Mouse (Mus musculus) spleen, adult 2 months (tissue): ENCODE data around the gene Spc24.

ENCODE experiments used
- CTCF ChIP-seq: fragments of 200-500 bp; IDR thresholded peaks from 2 replicates; pipeline ENCODE4 v1.5.1; 2011; ENCODE audit warnings: mild to moderate bottlenecking, inconsistent platforms; ENCODE audit not compliant: insufficient read depth, insufficient read length, insufficient replicate concordance; ENCODE audit errors: extremely low read depth
- POLR2A ChIP-seq: fragments of 200-500 bp; IDR thresholded peaks from 2 replicates; pipeline ENCODE4 v1.6.1; 2011; ENCODE audit warnings: low read depth, low read length, inconsistent platforms

DNA sequence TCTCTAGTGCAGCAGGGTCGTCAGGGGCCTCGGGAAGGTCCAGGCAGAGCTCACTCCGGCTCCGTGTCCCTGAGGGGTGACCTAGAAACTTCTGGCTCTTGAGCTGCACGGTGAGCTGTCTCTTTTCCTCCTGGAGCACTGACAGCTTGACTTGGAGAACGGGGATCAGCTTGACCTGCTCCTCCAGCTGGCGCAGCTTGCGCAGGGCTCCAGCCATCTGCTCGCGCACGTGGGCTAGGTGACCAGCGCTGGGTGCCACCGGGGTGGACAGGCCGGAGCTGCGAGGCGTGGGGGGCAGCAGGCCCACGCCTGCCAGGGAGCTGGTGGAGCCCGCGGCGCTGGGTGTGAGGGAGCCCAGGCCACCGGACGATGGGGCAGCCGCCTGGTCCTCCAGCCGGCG, 34.8 kb upstream of the Spc24 start:
- TF ChIP-seq POLR2A, result no peak
- TF ChIP-seq CTCF, result no peak
